Mouse (Mus musculus) urinary bladder, postnatal 14 days (tissue): ENCODE results near the gene 1700020N01Rik.

ENCODE experiments used
- DNase-seq: peaks from one replicate; pipeline ENCODE4 v3.0.0; 2021; ENCODE audit warnings: low spot score

1700020N01Rik gene

GRCm38 (mm10) chr10:21592896-21593380 is at the start of gene 1700020N01Rik:
Gene 1700020N01Rik (plus strand): TSS chr10:21593145.
- no peak for DNase-seq

- DNase-seq = no peak
Observed at GRCm38 (mm10) chr10:21543576-21544278, 49.2 kb upstream of the 1700020N01Rik start.

- DNase-seq = no peak
Observed at GRCm38 (mm10) chr10:21544721-21545120, 48.2 kb upstream of the 1700020N01Rik start.

GRCm38 (mm10) chr10:21545446-21545845 is 47.5 kb upstream of the 1700020N01Rik start:
- DNase-seq = no peak

GRCm38 (mm10) chr10:21548871-21549505 is 44.0 kb upstream of the 1700020N01Rik start:
- DNase-seq = no peak

- no peak for DNase-seq
Observed at GRCm38 (mm10) chr10:21552967-21553682, 39.8 kb upstream of the 1700020N01Rik start.

GRCm38 (mm10) chr10:21553683-21554035 is 39.3 kb upstream of the 1700020N01Rik start:
- no peak for DNase-seq

GRCm38 (mm10) chr10:21554896-21555580 is 37.9 kb upstream of the 1700020N01Rik start:
- no peak for DNase-seq

GRCm38 (mm10) chr10:21559769-21560168 is 33.2 kb upstream of the 1700020N01Rik start:
- no peak for DNase-seq

GRCm38 (mm10) chr10:21561181-21561580 is 31.8 kb upstream of the 1700020N01Rik start:
- DNase-seq = no peak

- no peak for DNase-seq
Observed at GRCm38 (mm10) chr10:21563446-21563845, 29.5 kb upstream of the 1700020N01Rik start.

- no peak for DNase-seq
Observed at GRCm38 (mm10) chr10:21564189-21564588, 28.8 kb upstream of the 1700020N01Rik start.

GRCm38 (mm10) chr10:21566074-21566473 is 26.9 kb upstream of the 1700020N01Rik start:
- no peak for DNase-seq

- no peak for DNase-seq
Observed at GRCm38 (mm10) chr10:21571615-21572014, 21.3 kb upstream of the 1700020N01Rik start.

- peak; percentile 54 for DNase-seq
Observed at GRCm38 (mm10) chr10:21573713-21574112, 19.2 kb upstream of the 1700020N01Rik start.

- DNase-seq = no peak
Observed at GRCm38 (mm10) chr10:21575806-21576378, 17.1 kb upstream of the 1700020N01Rik start.

GRCm38 (mm10) chr10:21577798-21578197 is 15.1 kb upstream of the 1700020N01Rik start:
- no peak for DNase-seq

GRCm38 (mm10) chr10:21581546-21581945 is 11.4 kb upstream of the 1700020N01Rik start:
- no peak for DNase-seq

- no peak for DNase-seq
Observed at GRCm38 (mm10) chr10:21587041-21587440, 5.9 kb upstream of the 1700020N01Rik start.

- DNase-seq = no peak
Observed at GRCm38 (mm10) chr10:21588007-21588852, 4.7 kb upstream of the 1700020N01Rik start.

- DNase-seq = peak; percentile 64
Observed at GRCm38 (mm10) chr10:21600931-21601330, 8.0 kb downstream of the 1700020N01Rik start.
